Mouse (Mus musculus): ENCODE results near the gene Pih1d1.
"Not testable (repeated sequence)": the region's sequence is repeated elsewhere in the genome, so short reads cannot be mapped to it uniquely, and the experiment has no call there.

The Pih1d1 gene

DNA sequence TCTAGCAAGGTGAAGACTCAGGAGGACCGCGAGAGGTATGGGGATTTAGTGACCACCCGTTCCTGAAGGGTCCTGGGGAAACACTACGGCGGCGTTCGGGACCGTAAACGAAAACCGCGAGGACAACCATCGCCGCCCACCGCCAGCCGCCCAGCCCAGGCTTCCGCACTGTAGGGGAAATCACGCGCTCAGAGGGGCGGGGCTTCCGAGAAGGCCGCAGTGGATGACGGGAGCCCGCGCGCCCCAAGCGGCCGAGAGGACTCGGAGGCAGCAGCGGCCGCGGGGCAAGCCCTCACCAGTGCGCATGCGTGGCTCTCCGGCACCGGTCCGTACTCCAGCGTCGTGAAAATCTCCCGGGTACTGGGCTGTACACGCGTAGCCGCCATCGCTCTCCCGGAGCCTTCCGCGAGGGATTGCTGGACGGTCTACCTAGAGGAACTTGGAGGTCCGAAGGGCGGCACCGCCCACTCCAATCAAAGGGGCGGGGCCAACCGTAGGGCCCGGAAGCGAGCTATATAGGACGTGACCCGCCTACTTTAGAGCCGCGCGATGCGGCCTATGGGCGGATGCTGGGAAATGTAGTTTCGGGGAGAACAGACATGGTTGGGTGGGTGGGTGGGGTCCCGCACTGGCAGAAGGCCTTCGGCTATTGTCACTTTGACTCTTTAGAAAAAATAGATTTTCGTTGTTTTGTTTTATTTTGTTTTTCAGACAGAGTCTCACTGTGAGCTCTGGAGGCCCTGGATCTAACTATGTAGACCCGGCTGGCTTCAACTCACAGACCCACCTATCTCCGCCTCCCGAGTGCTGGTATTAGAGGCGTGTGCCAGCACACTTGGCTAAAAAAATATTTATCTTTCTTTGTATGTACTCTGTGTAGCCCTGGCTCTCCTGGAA lies at the start of gene Pih1d1, which contains the start of gene Aldh16a1:
Gene Pih1d1 (plus strand): TSS at position 208 of the 897 bp plus-strand sequence.
Gene Aldh16a1 (minus strand): TSS at position 489 of the 897 bp plus-strand sequence.
- peak; percentile 98 for DNase-seq

- DNase-seq = no peak
Observed at GRCm38 (mm10) chr7:45104941-45105340, 49.2 kb upstream of the Pih1d1 start.

DNA sequence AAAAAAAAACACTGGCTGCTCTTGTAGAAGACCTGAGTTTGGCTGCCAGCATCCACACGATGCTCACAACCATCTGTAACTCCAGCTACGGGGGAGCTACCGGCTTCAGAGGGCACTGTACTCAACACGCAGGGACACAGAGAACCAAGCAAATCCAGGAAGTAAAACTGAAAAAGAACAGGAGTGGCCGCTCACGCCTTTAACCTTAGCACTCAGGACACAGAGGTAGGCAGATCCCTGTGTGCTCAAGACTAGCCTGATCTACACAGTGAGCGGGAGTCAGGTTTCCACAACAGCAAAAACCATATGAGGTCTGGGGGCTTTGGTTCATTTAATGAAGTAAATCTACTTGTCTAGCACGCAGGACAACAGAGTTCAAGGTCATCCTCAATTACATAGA lies 48.6 kb upstream of the Pih1d1 start:
- no peak for DNase-seq

DNA sequence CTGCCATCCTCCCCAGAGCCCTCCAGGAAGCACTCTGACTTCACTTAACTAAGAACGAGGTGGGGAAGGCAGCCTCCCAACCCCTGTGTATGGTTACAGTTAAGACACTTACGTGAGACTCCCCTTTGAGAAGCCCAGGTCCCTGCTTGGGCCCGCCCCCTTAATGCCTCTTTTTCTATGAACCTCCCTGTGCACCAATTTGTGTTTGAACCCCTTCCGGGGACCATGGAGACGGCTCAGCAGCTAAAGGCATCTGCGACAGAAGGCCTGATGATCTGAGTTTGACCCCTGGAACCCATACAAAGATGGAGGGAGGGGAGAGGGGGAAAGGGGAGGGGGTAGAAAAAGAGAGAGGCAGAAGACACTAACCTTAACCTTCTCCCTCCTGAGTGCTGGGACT lies 47.7 kb upstream of the Pih1d1 start:
- DNase-seq = no peak

DNA sequence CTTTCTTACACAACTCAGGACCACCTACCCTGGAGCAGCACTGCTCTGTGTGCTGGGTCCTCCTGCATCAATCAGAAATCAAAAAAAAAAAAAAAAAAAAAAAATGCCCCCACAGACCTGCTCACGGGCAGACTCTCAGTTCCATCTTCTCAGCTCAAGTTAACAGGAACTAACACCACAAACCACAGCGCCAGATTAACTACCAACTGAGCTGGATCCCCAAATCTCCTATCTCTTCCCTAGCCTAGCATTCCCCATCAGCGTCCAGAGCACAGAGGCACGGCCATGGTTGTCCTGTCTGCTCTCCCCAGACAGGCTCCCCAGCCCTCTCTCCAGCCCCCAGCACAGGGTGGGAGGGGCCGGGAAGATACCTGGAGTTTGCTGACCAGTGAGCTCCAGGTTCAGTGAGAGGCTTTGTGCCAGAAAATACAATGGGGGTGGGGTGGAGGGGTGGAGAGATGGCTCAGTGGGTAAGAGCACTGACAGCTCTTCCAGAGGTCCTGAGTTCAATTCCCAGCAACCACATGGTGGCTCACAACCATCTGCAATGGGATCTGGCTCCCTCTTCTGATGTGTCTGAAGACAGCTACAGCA lies 47.0 kb upstream of the Pih1d1 start:
- no peak for DNase-seq

- not testable (repeated sequence) for DNase-seq
Observed at GRCm38 (mm10) chr7:45110089-45110488, 44.0 kb upstream of the Pih1d1 start.

- no peak for DNase-seq
Observed at GRCm38 (mm10) chr7:45111940-45112339, 42.2 kb upstream of the Pih1d1 start.

- DNase-seq = no peak
Observed at GRCm38 (mm10) chr7:45112529-45112928, 41.6 kb upstream of the Pih1d1 start.

DNA sequence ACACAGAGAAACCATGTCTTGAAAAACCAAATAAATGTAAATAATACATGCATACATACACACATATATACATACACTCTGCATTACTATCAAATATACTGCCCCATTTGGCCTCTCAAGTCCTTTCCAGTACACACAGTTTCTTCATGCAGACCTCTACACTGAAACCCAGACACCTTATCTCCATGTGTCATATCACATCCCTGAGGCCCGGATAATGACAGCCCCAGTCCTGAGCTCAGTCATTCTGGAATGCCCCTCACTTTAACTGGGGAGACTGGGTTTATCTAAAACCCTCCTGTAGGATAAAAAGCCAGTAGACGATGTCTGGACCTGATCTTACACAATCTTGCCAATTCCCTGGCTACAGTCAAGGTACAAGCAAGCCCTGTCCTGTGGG lies 40.6 kb upstream of the Pih1d1 start:
- no peak for DNase-seq

GRCm38 (mm10) chr7:45117566-45117965 lies 36.5 kb upstream of the Pih1d1 start:
- DNase-seq = no peak

- no peak for DNase-seq
Observed at GRCm38 (mm10) chr7:45118336-45118735, 35.8 kb upstream of the Pih1d1 start.

GRCm38 (mm10) chr7:45119780-45120709 lies 34.1 kb upstream of the Pih1d1 start:
- no peak for DNase-seq

DNA sequence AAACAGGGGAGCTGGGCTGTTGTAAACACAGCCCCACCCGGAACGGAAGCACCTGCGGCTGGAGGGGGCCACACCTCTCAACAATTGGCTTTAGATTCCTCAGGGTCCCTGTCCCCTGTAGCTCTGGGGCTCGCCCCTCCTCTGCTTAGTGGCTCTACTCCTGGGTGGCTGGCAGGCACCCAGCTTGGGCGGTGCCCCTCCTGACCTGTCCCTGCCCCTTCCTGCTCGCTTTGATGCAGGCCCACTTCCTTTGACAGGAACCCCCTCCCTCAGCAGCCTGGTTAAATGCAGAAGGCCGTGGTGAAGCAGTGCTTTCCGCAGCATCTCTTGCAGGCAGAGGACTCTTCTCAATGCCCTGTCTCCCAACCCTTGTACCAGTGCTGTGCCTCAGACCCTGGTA lies 32.7 kb upstream of the Pih1d1 start:
- peak; percentile 82 to 90 for DNase-seq

- no peak for DNase-seq
Observed at GRCm38 (mm10) chr7:45121966-45122365, 32.1 kb upstream of the Pih1d1 start.

DNA sequence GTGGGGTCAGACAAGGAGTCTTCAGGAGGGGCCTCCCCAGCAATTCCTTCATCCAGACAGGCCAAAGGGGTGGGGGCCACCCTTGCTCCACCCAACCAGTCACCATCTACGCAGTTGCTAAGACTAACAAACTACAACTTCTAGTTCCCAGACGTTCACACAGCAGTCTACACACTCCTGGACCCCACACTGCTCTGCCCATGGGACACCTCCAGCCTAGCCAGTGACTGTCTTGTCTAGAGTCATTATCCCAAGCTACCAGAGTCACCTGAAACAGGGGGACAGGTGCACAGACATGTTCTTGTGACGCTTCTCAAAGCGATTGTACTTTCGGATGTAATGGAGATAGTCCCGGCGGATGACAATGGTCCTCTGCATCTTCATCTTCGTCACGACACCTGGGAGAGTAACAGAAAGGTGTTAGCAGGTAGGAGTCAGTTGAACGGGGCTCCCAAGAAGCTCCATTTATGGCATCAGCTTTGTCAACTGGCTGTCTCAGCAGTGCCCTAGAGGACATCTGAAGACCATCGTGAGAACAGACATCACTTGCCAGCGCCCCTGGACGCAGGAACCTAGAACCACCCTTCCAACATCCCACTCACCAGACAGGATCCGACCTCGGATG lies 31.4 kb upstream of the Pih1d1 start:
- DNase-seq = no peak

DNA sequence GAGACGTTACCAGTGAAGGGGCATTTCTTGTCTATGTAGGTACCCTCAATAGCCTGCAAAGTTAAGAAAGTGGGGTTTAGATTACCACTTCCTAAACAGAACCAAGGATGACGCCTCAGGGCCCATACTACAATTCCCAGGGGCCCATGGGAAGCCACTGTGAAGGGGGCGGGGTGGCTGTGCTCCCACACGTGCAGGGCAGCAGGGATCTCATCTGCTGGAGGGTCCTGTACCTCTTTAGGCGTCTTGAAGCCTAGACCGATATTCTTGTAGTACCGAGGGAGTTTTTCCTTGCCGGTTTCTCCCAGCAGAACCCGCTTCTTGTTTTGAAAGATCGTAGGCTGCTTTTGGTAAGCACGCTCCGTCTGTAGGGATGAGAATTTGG lies 30.9 kb upstream of the Pih1d1 start:
- peak; percentile 40 to 52 for DNase-seq

GRCm38 (mm10) chr7:45124224-45125143 lies 29.6 kb upstream of the Pih1d1 start, which contains the start of gene Rps11:
Gene Rps11 (minus strand): TSS chr7:45124439.
- peak; percentile 99 for DNase-seq

DNA sequence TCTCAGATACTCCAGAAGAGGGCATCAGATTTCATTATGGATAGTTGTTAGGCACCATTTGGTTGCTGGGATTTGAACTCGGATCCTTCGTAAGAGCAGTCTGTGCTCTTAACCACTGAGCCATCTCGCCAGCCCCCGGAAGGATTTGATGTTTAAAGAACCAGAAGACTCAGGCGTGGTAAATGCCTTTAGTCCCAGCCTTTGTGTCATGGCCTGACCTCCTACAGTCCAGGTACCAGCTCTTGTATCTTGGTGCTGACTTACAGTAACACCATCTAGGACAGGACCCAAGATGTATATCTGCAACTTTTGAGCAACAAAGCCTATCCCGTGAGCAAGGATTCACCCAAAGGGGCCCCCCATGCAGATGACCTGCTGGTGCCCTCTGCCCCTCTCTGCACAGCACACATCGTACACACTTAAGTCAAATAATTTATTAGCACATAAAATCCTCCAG lies 28.9 kb upstream of the Pih1d1 start:
- no peak for DNase-seq

DNA sequence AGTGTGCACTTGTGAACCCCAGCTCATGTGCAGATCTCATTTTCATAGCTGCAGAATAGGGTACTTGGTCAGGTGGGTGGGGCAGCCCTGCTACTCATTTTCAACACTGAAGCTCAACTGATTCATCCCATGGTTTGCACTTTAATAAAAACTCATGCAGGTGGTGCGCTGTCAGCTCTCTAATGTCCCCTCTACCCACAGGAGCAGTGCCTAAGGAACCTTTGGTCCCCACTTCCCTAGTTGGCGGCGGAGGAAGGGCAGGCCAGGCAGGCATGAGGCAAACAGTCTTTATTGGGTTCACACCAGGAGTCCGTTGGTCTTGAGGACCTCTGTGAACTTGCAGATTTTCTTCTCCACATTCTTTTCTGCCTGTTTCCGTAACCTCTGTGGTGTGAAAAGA lies 28.5 kb upstream of the Pih1d1 start:
- DNase-seq = not testable (repeated sequence)

DNA sequence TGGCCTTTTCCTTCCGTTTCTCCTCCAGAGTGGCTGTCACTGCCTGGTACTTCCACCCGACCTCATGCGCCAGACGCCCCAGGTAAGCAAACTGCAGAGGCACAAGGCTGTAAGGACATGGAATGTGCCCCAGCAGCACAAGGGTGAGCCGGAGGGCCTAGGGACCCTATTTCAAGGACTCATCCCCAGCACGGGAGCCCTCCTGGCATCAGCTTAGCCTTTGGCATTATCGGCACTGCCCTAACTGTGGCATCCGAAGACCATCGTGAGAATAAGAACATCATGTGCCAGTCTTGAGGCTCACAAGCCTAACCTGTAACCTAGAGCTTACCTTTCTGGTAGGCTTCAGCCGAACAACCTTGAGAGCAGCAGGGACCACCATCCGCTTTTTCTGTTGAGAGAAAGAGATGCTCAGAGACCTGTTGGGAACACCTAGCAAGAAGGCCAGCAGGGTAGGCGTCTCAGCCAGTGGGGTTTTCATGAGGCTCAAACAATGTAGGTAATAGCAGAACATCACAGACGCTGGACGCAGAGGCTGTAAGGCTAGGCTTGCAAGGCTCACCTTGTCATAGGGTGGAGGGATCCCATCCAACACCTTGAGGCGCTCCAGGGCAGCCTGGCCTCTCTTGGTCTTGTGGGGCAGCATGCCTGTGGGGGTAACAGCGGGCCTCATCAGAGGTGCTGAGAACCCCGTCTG lies 27.8 kb upstream of the Pih1d1 start:
- DNase-seq = no peak

All from lung, postnatal 4 days (tissue).